Mouse (Mus musculus) brain, adult 10 weeks (tissue): ENCODE results near the gene Rxfp4. TPM values are rescaled to one million over a fixed set of nuclear protein-coding genes. Genes with fewer than 3 reads are reported as not detected.

Experiments used
- polyA plus RNA-seq: library from polyadenylated mRNA; stranded (reverse); fragments of 350-450 nt; fragmentation: Illumina TruSeq; extraction: RNeasy Lipid Tissue Mini Kit (QIAGEN cat#74804); gene quantifications from one replicate; pipeline ENCODE4 v1.2.3, GENCODE M21; 2015; ENCODE audit warnings: low read depth, low replicate concordance

Rxfp4 gene
- polyA plus RNA-seq, result not detected

DNA sequence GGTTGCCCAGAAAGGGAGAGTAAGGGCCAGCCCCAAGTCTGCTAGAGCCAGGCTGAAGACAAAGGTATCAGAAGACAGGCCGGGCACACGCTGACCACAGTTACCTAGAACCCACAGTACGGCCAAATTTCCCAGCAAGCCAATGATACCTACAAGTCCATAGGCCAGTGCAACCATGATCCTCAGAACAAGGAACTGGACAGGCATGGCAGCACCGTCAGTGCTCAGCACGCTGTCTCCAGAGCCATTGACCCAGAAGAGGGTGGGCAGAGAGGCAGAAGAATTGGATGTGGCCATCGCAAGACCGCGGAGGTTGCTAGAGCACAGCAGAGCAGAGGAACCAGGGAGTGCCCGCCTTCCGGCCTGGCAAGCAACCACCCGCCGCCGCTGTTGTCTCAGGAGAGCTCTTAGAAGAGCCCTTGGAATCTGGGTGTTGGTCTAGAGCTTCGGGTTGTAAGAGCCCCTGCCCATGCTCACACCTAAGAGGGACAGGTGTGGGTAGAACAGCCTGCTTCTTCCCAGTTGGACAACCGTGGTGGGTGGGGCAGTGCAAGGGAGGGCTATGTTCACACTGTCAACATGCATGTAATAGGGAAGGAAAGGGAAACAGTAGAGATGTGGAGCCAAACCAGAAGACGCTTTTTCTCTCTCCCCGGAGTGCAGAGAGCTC is at the start of gene Rxfp4:
Gene Rxfp4, minus strand, starts transcription at position 297 of the 670 bp plus-strand sequence.

GRCm38 (mm10) chr3:88684980-88685941 is 32.3 kb upstream of the Rxfp4 start, which contains the start of gene Khdc4:
Gene Khdc4 (plus strand): TSS chr3:88685803.

DNA sequence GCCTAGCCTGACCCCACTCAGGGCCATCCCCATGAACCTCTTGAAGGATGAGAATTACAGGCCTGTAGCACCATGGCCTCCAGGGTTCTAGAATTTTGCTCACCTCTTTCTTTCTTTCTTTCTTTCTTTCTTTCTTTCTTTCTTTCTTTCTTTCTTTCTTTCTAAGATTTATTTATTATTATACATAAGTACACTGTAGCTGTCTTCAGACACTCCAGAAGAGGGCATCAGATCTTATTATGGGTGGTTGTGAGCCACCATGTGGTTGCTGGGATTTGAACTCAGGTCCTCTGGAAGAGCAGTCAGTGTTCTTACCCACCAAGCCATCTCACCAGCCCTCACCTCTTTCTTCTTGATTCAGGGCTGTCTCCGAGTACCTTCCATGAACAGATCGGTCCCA is 47.3 kb downstream of the Rxfp4 start, which contains the start of gene Arhgef2:
Gene Arhgef2, plus strand, starts transcription at position 301 of the 400 bp plus-strand sequence.

Other genes with a start within 250 kb of the Rxfp4 start
- 10.5 TPM for gene Pmf1, start 242.8 kb downstream of the Rxfp4 start, polyA plus RNA-seq
- 56.1 TPM for gene Slc25a44, start 228.0 kb downstream of the Rxfp4 start, polyA plus RNA-seq
- gene Sema4a, start 192.0 kb downstream of the Rxfp4 start, polyA plus RNA-seq, result 41.2 TPM
- gene Lmna, start 143.2 kb downstream of the Rxfp4 start, polyA plus RNA-seq, result 42.8 TPM
- 1.5 TPM for gene Mex3a, start 120.7 kb downstream of the Rxfp4 start, polyA plus RNA-seq
- not detected for gene Rab25, start 104.8 kb downstream of the Rxfp4 start, polyA plus RNA-seq
- gene Lamtor2, start 100.1 kb downstream of the Rxfp4 start, polyA plus RNA-seq, result 129 TPM
- gene Ubqln4, start 99.4 kb downstream of the Rxfp4 start, polyA plus RNA-seq, result 104 TPM
- gene Ssr2, start 77.3 kb downstream of the Rxfp4 start, polyA plus RNA-seq, result 126 TPM
- gene Arhgef2, start 47.2 kb downstream of the Rxfp4 start, polyA plus RNA-seq, result 156 TPM
- 46.0 TPM for gene Khdc4, start 32.7 kb upstream of the Rxfp4 start, polyA plus RNA-seq
- 64.1 TPM for gene Rit1, start 63.7 kb upstream of the Rxfp4 start, polyA plus RNA-seq
- 414 TPM for gene Syt11, start 122.0 kb upstream of the Rxfp4 start, polyA plus RNA-seq
- 28.2 TPM for gene Gon4l, start 182.1 kb upstream of the Rxfp4 start, polyA plus RNA-seq